Mouse (Mus musculus) testis, adult 10 weeks (tissue): ENCODE data around the gene Dpp4. TPM values are rescaled to one million over a fixed set of nuclear protein-coding genes. Genes with fewer than 3 reads are reported as not detected.

ENCODE experiments used
- polyA plus RNA-seq: library from polyadenylated mRNA; stranded (reverse); fragments of 350-450 nt; fragmentation: Illumina TruSeq; extraction: RNeasy Lipid Tissue Mini Kit (QIAGEN cat#74804); gene quantifications from one replicate; pipeline ENCODE4 v1.2.3, GENCODE M21; 2014; ENCODE audit warnings: low read depth, low replicate concordance

The Dpp4 gene
- 1.7 TPM for polyA plus RNA-seq

DNA sequence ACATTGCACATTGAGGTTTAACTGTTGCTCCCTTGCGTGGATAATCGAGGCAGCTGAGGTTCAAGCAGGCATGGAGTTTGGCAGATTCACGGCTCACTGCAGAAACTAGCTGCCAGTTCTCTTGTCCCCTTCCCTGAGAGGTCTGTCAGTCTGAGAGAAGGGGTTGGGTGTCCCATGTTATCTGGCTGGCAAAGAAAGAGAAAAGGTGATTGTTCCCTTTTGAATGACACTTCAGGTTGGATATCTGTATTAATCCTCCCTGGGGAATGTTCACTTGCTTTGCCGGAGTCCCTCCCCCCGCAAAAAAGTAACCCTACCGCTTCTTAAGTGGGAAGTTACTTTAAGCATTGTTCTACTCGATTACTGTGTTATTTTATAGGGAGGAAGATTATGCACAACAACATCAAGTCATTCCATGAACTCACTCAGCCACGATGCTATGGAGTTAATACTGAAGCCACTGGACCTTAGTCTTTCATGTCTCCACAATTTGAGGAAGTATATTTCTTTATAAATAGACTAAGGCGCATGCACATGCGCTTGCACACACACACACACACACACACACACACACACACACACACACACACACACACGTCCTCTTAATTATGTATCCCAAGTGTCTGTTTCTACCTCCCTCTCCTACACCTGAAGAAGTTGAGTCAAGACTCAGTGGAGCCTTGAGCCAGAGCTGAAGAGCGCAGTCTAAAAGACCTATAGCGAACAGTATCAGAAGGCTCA, at the start of gene Dpp4:
TSS of gene Dpp4 (minus strand) at position 151 of the 741 bp plus-strand sequence.

Other genes with a start within 250 kb of the Dpp4 start
- gene Gcg, start 71.4 kb upstream of the Dpp4 start, polyA plus RNA-seq, result not detected
- gene Fap, start 161.8 kb upstream of the Dpp4 start, polyA plus RNA-seq, result 0.22 TPM
- gene Ifih1, start 234.0 kb upstream of the Dpp4 start, polyA plus RNA-seq, result 2.7 TPM